Mouse (Mus musculus) liver (tissue): ENCODE measurements at regions not wholly inside any gene's neighbourhood (a gene's known extent, or its start where the extent isn't known, plus 50 kb on each side); places are given as distances from the start of the nearest gene placed in this dataset.

Experiments used
- DNase-seq: peaks from one replicate; pipeline ENCODE4 v3.0.0-alpha.2; 2020; ENCODE audit warnings: mixed read lengths

- DNase-seq: no peak
Observed at GRCm38 (mm10) chr2:110426881-110427280, 63.9 kb upstream of the Fibin start.

GRCm38 (mm10) chr2:110452694-110453093 lies 89.7 kb upstream of the Fibin start:
- no peak for DNase-seq

- DNase-seq: no peak
Observed at GRCm38 (mm10) chr2:110472307-110472995, 109.5 kb upstream of the Fibin start.

GRCm38 (mm10) chr2:110476591-110476990 lies 113.6 kb upstream of the Fibin start:
- DNase-seq: no peak

GRCm38 (mm10) chr2:110481327-110481726 lies 115.8 kb upstream of the Slc5a12 start:
- DNase-seq: no peak

GRCm38 (mm10) chr2:110486201-110486600 lies 110.9 kb upstream of the Slc5a12 start:
- no peak for DNase-seq

- no peak for DNase-seq
Observed at GRCm38 (mm10) chr2:110486724-110487123, 110.4 kb upstream of the Slc5a12 start.

GRCm38 (mm10) chr2:110487950-110488349 lies 109.1 kb upstream of the Slc5a12 start:
- DNase-seq: no peak

- no peak for DNase-seq
Observed at GRCm38 (mm10) chr2:110501786-110502185, 95.3 kb upstream of the Slc5a12 start.

GRCm38 (mm10) chr2:110508162-110508748 lies 88.8 kb upstream of the Slc5a12 start:
- no peak for DNase-seq

- DNase-seq: no peak
Observed at GRCm38 (mm10) chr2:110523173-110523803, 73.8 kb upstream of the Slc5a12 start.

- DNase-seq: peak; percentile 6
Observed at GRCm38 (mm10) chr2:110528191-110528590, 68.9 kb upstream of the Slc5a12 start.

GRCm38 (mm10) chr2:110540140-110540539 lies 57.0 kb upstream of the Slc5a12 start:
- no peak for DNase-seq

- DNase-seq: no peak
Observed at GRCm38 (mm10) chr2:110540570-110541357, 56.3 kb upstream of the Slc5a12 start.

GRCm38 (mm10) chr2:110541358-110541737 lies 55.8 kb upstream of the Slc5a12 start:
- no peak for DNase-seq
